Mouse (Mus musculus) heart, adult 2 months (tissue): ENCODE results near the gene Scd3.

ENCODE experiments used
- CTCF ChIP-seq: fragments of 200-600 bp; IDR thresholded peaks from 2 replicates; pipeline ENCODE4 v1.8.1; 2022; ENCODE audit warnings: antibody characterized with exemption, mild to moderate bottlenecking, moderate library complexity
- POLR2A ChIP-seq: fragments of 200-500 bp; IDR thresholded peaks from 2 replicates; pipeline ENCODE4 v1.6.1; 2011; ENCODE audit warnings: mild to moderate bottlenecking, low read depth, low read length, control low read depth; ENCODE audit not compliant: insufficient read depth

- no peak for TF ChIP-seq CTCF
- no peak for TF ChIP-seq POLR2A
These were observed 4.6 kb upstream of the Scd3 start for GRCm38 (mm10) chr19:44198494-44198893.
